Mouse (Mus musculus): ENCODE measurements around the gene Eif4b. TPM values are rescaled to one million over a fixed set of nuclear protein-coding genes. Genes with fewer than 3 reads are reported as not detected.

Eif4b gene
- total RNA-seq, 2 experiments from 2014 or later, result 225 to 261 TPM

Other genes with a start within 250 kb of the Eif4b start
- gene Krt1, start 223.0 kb upstream of the Eif4b start, total RNA-seq (2021), result under 1 TPM; 0.10 to 0.20 TPM
- gene Krt77, start 204.1 kb upstream of the Eif4b start, total RNA-seq (2021), result not detected
- not detected for gene Krt76, start 180.9 kb upstream of the Eif4b start, total RNA-seq (2021)
- not detected for gene Krt4, start 149.0 kb upstream of the Eif4b start, total RNA-seq (2021)
- 1 to 10 TPM in 1 of 2 experiments, under 1 TPM in 1; 0.99 to 1.5 TPM for gene Krt79, start 133.4 kb upstream of the Eif4b start, total RNA-seq (2021)
- not detected for gene Krt78, start 119.5 kb upstream of the Eif4b start, total RNA-seq (2021)
- 1 to 10 TPM in 1 of 2 experiments, under 1 TPM in 1; 0.46 to 1.9 TPM for gene Krt8, start 69.3 kb upstream of the Eif4b start, total RNA-seq (2021)
- 1 to 10 TPM in 1 of 2 experiments, under 1 TPM in 1; 0.76 to 3.3 TPM for gene Krt18, start 45.6 kb upstream of the Eif4b start, total RNA-seq (2021)
- 10 to 100 TPM; 68.4 to 87.6 TPM for gene Tns2, start 26.6 kb downstream of the Eif4b start, total RNA-seq (2021)
- gene Spryd3, start 62.5 kb downstream of the Eif4b start, total RNA-seq (2021), result 10 to 100 TPM; 34.4 to 42.4 TPM
- gene Igfbp6, start 70.6 kb downstream of the Eif4b start, total RNA-seq (2021), result 10 to 100 TPM; 43.4 to 51.3 TPM
- gene Soat2, start 76.8 kb downstream of the Eif4b start, total RNA-seq (2021), result under 1 TPM; 0.40 to 0.49 TPM
- gene Zfp740, start 129.5 kb downstream of the Eif4b start, total RNA-seq (2021), result 10 to 100 TPM; 52.6 to 66.7 TPM
- gene Csad, start 131.0 kb downstream of the Eif4b start, total RNA-seq (2021), result 10 to 100 TPM; 79.0 to 83.7 TPM
- 1 to 10 TPM; 1.5 to 2.9 TPM for gene Itgb7, start 158.2 kb downstream of the Eif4b start, total RNA-seq (2021)
- gene Rarg, start 183.7 kb downstream of the Eif4b start, total RNA-seq (2021), result 10 to 100 TPM; 21.7 to 30.4 TPM
- not detected for gene Gm9918, start 196.8 kb downstream of the Eif4b start, total RNA-seq (2021)
- 10 to 100 TPM; 39.0 to 40.0 TPM for gene Mfsd5, start 205.7 kb downstream of the Eif4b start, total RNA-seq (2021)
- gene Espl1, start 222.5 kb downstream of the Eif4b start, total RNA-seq (2021), result 1 to 10 TPM; 3.2 to 3.6 TPM